Comparison of ENCODE assay signal across 12 mouse cellular contexts in the genomic region with DNA sequence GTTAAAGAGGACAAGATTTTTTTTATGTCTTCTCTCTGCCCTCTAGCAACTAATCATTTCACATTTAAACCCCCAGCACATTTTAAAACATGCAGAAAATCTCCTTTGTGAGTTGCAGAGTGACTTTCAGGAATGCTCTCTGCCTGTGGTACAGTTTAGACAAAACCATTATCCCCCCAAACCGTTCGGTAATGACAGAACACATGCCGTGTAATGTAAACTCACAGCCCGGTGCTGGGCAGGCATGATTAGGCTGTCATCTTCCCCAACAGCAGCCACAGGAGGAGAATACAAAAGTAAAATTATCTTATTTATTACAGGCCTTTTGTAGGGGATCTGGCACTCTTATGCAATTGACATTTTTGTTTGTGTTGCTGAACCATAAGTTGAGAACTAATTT.
"Had no signal": no experiment of that assay in that cellular context is flagged by ENCODE, and none has a peak within 500 bp of the region (broad histone marks: within the 10 kb centered on the region; RNA-seq: fewer than 3 reads in every experiment).

No protein-coding gene starts in this region.

- H3K4me3 ChIP-seq: left cerebral cortex, adult 2 months; limb, embryonic 10.5 days; liver, embryonic 15.5 days; midbrain, embryonic 12.5 days had no signal

- H3K4me2 ChIP-seq: liver, embryonic 11.5 days; liver, embryonic 15.5 days; midbrain, embryonic 12.5 days had no signal

- H3K9ac ChIP-seq: liver, embryonic 15.5 days; midbrain, embryonic 12.5 days had no signal

- H3K9me3 ChIP-seq: limb, embryonic 10.5 days; liver, embryonic 15.5 days; midbrain, embryonic 12.5 days had no signal

- H3K4me1 ChIP-seq: limb, embryonic 10.5 days; liver, embryonic 15.5 days; midbrain, embryonic 12.5 days had no signal

- H3K27me3 ChIP-seq: liver, embryonic 15.5 days; midbrain, embryonic 12.5 days had no signal

- ATAC-seq: lung, postnatal 0 days had no signal

- H3K27ac ChIP-seq: left cerebral cortex, adult 2 months; limb, embryonic 10.5 days; liver, embryonic 15.5 days; midbrain, embryonic 12.5 days had no signal

- DNase-seq: kidney, adult 8-10 months; kidney, postnatal 25 days; lung, adult 2 months; lung, postnatal 36 days; right cerebral cortex, postnatal 25 days; thymus, postnatal 36 days had no signal

- H3K36me3 ChIP-seq: limb, embryonic 10.5 days; liver, embryonic 15.5 days; midbrain, embryonic 12.5 days had no signal
